Mouse (Mus musculus): ENCODE data around the gene Ubald2. TPM values are rescaled to one million over a fixed set of nuclear protein-coding genes. Genes with fewer than 3 reads are reported as not detected.
A peak's percentile ranks its signal among the peaks of the same experiment; 100 is the strongest.

Ubald2 gene
- 25.9 and 26.6 TPM in 2 replicates for polyA plus RNA-seq (2015; fragmentation: Nextera tagmentation; extraction: Ambion mirVana)

GRCm38 (mm10) chr11:116433356-116434286 lies at the start of gene Ubald2:
Ubald2 (plus strand) TSS chr11:116434094.
- Histone ChIP-seq H3K4me1 (peaks cover 36% of the 10 kb centered on the region), H3K27me3 (no peaks in the 10 kb centered on the region), H3K27ac (peak within 1 kb of the TSS; percentile 93), H3K36me3 (peaks cover 21% of the 10 kb centered on the region), H3K9ac (peak within 1 kb of the TSS; percentile 71), H3K4me3 (peak within 1 kb of the TSS; percentile 77), H3K4me2 (peak within 1 kb of the TSS; percentile 60), H3K9me3 (no peaks in the 10 kb centered on the region)
- peak; percentile 97 for ATAC-seq (ENCODE audit: insufficient number of reproducible peaks, low FRiP score, low TSS enrichment, low read depth)
- under 1% methylated on average over 55 of the region's 66 CpGs for WGBS

DNA sequence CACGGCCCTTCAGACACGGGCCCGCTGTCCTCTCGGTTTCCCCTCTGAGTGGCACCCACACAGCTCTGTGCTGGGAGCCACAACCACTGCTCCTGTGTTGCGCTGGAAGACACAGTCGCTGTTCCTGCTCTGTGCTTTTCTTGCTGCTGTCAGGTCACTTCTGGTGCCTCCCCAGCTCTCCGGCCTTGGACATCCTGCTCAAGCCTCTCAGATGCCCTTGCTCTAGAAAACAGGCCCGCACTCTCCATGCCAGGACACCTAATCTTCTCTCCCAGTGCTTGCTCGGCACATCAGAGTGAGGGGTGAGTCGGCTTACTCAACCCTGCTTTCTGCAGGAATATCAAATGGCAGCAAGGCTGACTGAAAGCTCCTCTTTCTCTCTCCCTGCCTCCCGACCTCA lies 49.7 kb upstream of the Ubald2 start:
- peaks cover 7% of the 10 kb centered on the region for H3K36me3 ChIP-seq
- H3K4me2 ChIP-seq, result no peak overlapping the region
- ATAC-seq (ENCODE audit: insufficient number of reproducible peaks, low FRiP score, low TSS enrichment, low read depth), result no peak
- peaks cover 17% of the 10 kb centered on the region for H3K4me1 ChIP-seq
- H3K9me3 ChIP-seq, result no peaks in the 10 kb centered on the region
- no peak overlapping the region for H3K4me3 ChIP-seq
- H3K27me3 ChIP-seq, result no peaks in the 10 kb centered on the region
- no peak overlapping the region for H3K27ac ChIP-seq
- no peak overlapping the region for H3K9ac ChIP-seq
- 80% methylated on average over 11 of the region's 11 CpGs for WGBS

DNA sequence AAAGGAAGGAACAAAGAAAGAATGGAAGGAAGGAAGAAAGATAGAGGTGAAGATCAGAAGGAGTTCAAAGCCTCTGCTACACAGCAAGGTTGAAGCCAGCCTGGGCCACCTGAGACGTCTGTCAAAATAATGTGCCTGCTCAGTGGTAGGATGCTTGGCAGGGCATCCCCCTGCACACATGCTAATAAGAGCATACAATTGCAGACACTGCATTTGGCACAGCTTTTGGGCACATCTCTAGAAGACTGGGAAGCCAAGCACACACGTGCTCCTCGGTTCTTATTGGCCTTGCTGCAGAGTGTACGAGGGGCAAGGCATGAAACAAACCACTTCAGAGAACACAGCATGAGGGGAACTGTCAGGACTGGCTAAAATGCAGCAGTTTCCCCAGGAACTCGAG lies 47.9 kb upstream of the Ubald2 start:
- Histone ChIP-seq H3K4me1 (peaks cover 17% of the 10 kb centered on the region), H3K9me3 (no peaks in the 10 kb centered on the region), H3K9ac (no peak overlapping the region), H3K27me3 (no peaks in the 10 kb centered on the region), H3K36me3 (peaks cover 7% of the 10 kb centered on the region; the same call in 1 of the 2 replicates), H3K27ac (peak overlapping the region; percentile 7; the same call in 1 of the 2 replicates), H3K4me2 (no peak overlapping the region), H3K4me3 (no peak overlapping the region)
- 42% methylated on average over 5 of the region's 5 CpGs for WGBS
- no peak for ATAC-seq (ENCODE audit: insufficient number of reproducible peaks, low FRiP score, low TSS enrichment, low read depth)

- Histone ChIP-seq H3K4me1 (peaks cover 17% of the 10 kb centered on the region), H3K36me3 (peaks cover 5% of the 10 kb centered on the region; the same call in 1 of the 2 replicates), H3K4me3 (no peak overlapping the region; the same call in 1 of the 2 replicates), H3K27ac (peak overlapping the region; percentile 63), H3K27me3 (no peaks in the 10 kb centered on the region), H3K9ac (no peak overlapping the region; the same call in 1 of the 2 replicates), H3K9me3 (no peaks in the 10 kb centered on the region), H3K4me2 (peak overlapping the region; percentile 31; the same call in 1 of the 2 replicates)
- peak; percentile 58; the same call in 1 of the 2 replicates for ATAC-seq (ENCODE audit: insufficient number of reproducible peaks, low FRiP score, low TSS enrichment, low read depth)
- WGBS, result 18% methylated on average over 16 of the region's 16 CpGs
These were observed 46.5 kb upstream of the Ubald2 start for GRCm38 (mm10) chr11:116387086-116388071.

- Histone ChIP-seq H3K4me1 (peaks cover 17% of the 10 kb centered on the region), H3K4me2 (peak overlapping the region; percentile 17; the same call in 1 of the 2 replicates), H3K27ac (0 out of 2 replicates have a peak overlapping the region, but pooled peaks have one; percentile 33), H3K36me3 (peaks cover 3% of the 10 kb centered on the region; the same call in 1 of the 2 replicates), H3K9me3 (no peaks in the 10 kb centered on the region), H3K9ac (no peak overlapping the region), H3K27me3 (no peaks in the 10 kb centered on the region), H3K4me3 (0 out of 2 replicates have a peak overlapping the region, but pooled peaks have one; percentile 9)
- ATAC-seq (ENCODE audit: insufficient number of reproducible peaks, low FRiP score, low TSS enrichment, low read depth), result peak; percentile 35; the same call in 1 of the 2 replicates
- WGBS, result 67% methylated on average over 14 of the region's 14 CpGs
These were observed 44.9 kb upstream of the Ubald2 start for GRCm38 (mm10) chr11:116388841-116389480.

- Histone ChIP-seq H3K27ac (0 out of 2 replicates have a peak overlapping the region, but pooled peaks have one; percentile 11), H3K36me3 (0 out of 2 replicates have a peak, but pooled peaks cover 8% of the 10 kb centered on the region), H3K4me1 (no peaks in the 10 kb centered on the region), H3K4me2 (no peak overlapping the region), H3K27me3 (no peaks in the 10 kb centered on the region), H3K4me3 (no peak overlapping the region), H3K9me3 (no peaks in the 10 kb centered on the region), H3K9ac (no peak overlapping the region)
- 81% methylated on average over 4 of the region's 4 CpGs for WGBS
- ATAC-seq (ENCODE audit: insufficient number of reproducible peaks, low FRiP score, low TSS enrichment, low read depth), result no peak
These were observed 39.1 kb upstream of the Ubald2 start for GRCm38 (mm10) chr11:116394769-116395168.

DNA sequence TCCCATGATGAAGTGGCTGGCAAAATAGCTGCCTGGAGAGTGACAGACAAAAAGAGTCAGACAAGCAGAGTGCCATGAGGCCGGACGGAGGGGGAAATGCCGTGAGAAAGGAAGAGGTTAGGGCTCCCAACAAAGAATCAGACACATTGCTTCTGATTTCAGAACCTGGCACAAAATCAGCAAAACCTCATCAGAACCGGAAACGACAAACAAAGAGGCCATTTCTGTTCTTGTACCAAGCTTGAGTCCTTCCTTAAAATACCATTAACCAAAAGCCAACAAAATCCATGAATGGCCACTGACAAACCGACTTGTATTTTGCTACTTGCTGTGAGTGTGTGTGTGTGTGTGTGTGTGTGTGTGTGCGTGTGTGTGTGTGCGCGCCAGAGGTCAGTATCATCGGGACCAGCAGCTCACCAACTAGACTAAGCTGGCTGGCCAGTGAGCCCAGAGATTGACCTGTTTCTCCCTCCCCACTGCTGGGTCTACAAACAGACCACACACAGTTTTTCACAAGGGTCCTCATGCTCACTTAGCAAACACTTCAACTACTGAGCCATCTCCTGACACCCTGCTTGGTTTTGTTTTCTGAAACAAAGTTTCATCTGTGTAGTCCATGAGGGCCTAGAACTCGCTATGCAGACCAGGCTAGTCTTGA lies 37.5 kb upstream of the Ubald2 start:
- H3K27ac ChIP-seq, result no peak overlapping the region
- no peaks in the 10 kb centered on the region for H3K27me3 ChIP-seq
- no peak overlapping the region for H3K4me3 ChIP-seq
- no peak overlapping the region for H3K9ac ChIP-seq
- no peak overlapping the region for H3K4me2 ChIP-seq
- no peaks in the 10 kb centered on the region for H3K9me3 ChIP-seq
- 0 out of 2 replicates have a peak, but pooled peaks cover 8% of the 10 kb centered on the region for H3K36me3 ChIP-seq
- ATAC-seq (ENCODE audit: insufficient number of reproducible peaks, low FRiP score, low TSS enrichment, low read depth), result no peak
- no peaks in the 10 kb centered on the region for H3K4me1 ChIP-seq
- WGBS, result 82% methylated on average over 11 of the region's 11 CpGs

DNA sequence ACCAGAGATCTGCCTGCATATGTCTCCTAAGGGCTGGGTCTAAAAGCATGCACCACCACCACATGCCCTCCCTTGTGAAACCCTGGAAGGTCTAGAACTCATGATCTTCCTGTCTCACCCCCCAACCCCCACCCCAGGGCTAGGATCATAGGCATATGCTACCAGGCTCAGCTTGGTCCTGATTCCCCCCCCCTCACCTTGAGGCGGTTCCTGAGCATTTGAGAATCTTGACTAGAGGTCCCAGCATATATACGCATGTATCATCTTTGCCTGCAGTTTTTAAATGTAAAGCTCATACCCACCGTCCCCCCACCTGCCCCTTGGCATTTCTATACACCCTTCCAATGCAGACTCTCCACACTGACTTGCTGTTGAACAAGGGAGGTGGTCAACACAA lies 37.0 kb upstream of the Ubald2 start:
- Histone ChIP-seq H3K27me3 (no peaks in the 10 kb centered on the region), H3K36me3 (0 out of 2 replicates have a peak, but pooled peaks cover 8% of the 10 kb centered on the region), H3K4me2 (no peak overlapping the region), H3K4me3 (no peak overlapping the region), H3K27ac (no peak overlapping the region), H3K9ac (no peak overlapping the region), H3K9me3 (no peaks in the 10 kb centered on the region), H3K4me1 (no peaks in the 10 kb centered on the region)
- ATAC-seq (ENCODE audit: insufficient number of reproducible peaks, low FRiP score, low TSS enrichment, low read depth), result no peak
- 96% methylated on average over 3 of the region's 3 CpGs for WGBS

DNA sequence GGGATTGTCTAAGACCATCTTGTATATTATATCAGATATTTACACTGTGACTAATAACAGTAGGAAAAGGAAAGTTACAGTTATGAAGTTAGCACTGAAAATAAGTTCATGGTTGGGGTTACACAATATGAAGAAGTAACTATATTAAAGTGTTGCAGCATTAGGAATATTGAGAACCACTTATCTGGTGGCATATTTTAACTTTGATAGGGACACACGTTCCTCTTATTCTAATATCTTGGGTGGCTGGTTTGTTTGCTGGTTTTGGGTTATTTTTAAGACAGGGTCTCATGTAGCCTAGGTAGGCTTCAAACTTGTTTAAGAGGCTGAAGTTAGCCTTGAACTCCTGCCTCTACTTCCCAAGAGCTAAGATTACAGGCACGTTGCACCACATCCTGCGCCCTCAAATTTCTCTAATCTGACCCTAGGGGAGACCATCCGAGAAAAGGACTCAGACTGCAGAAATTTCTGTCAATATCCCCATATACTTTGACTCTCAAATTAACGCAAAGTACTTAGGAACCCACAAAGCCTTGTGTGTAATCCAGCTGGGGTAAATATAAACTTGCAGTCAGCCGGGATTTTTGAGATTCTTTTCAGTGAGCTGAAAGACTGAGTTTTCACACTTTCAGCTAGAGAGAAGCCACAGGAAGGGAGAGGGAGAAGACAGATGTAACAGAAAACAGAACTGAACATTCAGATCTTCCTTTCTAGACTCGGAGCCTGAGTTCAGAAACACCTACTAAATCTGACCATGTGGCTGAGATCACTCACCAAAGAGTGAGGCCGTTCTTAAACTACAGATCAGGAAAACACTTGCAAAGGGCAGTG lies 36.2 kb upstream of the Ubald2 start:
- no peak for ATAC-seq (ENCODE audit: insufficient number of reproducible peaks, low FRiP score, low TSS enrichment, low read depth)
- Histone ChIP-seq H3K36me3 (0 out of 2 replicates have a peak, but pooled peaks cover 8% of the 10 kb centered on the region), H3K4me2 (no peak overlapping the region), H3K27ac (no peak overlapping the region), H3K9me3 (no peaks in the 10 kb centered on the region), H3K27me3 (no peaks in the 10 kb centered on the region), H3K9ac (no peak overlapping the region), H3K4me3 (no peak overlapping the region), H3K4me1 (no peaks in the 10 kb centered on the region)
- 65% methylated on average over 8 of the region's 8 CpGs for WGBS

DNA sequence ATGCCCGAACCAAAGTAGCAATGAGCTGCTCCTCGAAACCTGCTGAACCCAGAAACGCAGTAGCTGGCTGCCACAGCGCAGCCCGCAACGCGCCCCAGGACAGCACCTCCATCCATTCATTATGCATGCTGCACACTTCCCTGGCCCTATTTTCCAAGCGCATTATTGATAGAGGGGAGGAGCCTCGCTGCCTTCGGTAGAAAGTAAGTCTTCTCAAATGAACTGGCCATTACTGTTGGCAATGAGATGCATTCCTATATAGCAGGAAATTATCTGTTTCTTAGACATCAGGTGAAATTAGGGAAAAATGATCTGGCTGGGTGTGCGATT lies 35.6 kb upstream of the Ubald2 start:
- Histone ChIP-seq H3K4me1 (no peaks in the 10 kb centered on the region), H3K36me3 (0 out of 2 replicates have a peak, but pooled peaks cover 11% of the 10 kb centered on the region), H3K4me2 (no peak overlapping the region), H3K27me3 (no peaks in the 10 kb centered on the region), H3K4me3 (no peak overlapping the region), H3K27ac (no peak overlapping the region), H3K9me3 (no peaks in the 10 kb centered on the region), H3K9ac (no peak overlapping the region)
- no peak for ATAC-seq (ENCODE audit: insufficient number of reproducible peaks, low FRiP score, low TSS enrichment, low read depth)
- 86% methylated on average over 11 of the region's 11 CpGs for WGBS
